Mouse (Mus musculus): ENCODE measurements at regions not wholly inside any gene's neighbourhood (a gene's known extent, or its start where the extent isn't known, plus 50 kb on each side); places are given as distances from the start of the nearest gene placed in this dataset.
A peak's percentile ranks its signal among the peaks of the same experiment; 100 is the strongest.

GRCm38 (mm10) chr6:95769808-95770207 is 51.2 kb upstream of the Suclg2 start:
- no peak overlapping the region for H3K27ac ChIP-seq (replicated peaks)
- H3K36me3 ChIP-seq, result no peaks in the 10 kb centered on the region
- no peak overlapping the region for H3K9ac ChIP-seq (replicated peaks)
- 74% methylated on average over 3 of the region's 3 CpGs for WGBS
- no peaks in the 10 kb centered on the region for H3K4me1 ChIP-seq
- no peak overlapping the region for H3K4me2 ChIP-seq
- ATAC-seq (ENCODE audit: low FRiP score), result no peak
- no peaks in the 10 kb centered on the region for H3K9me3 ChIP-seq (replicated peaks)
- no peaks in the 10 kb centered on the region for H3K27me3 ChIP-seq (replicated peaks)
- H3K4me3 ChIP-seq (replicated peaks), result no peak overlapping the region

DNA sequence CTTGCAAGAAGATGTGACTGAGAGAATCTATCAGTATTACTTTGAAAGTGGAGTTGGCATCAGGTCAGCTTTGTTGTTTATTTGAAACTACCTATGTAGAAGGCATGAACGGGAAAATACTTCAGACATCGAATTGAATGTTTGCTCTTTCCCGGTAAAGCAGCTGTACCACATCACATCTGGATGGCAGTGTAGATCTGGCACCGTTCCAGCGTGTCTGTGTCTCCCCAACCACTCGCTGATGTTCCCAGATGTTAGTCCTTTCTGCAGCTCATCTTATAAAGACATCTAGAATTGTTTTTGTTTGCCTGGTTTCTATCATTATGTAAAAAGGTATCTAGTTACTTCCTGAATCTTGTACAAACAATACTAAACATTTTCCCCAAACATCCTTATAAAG is 83.1 kb upstream of the Suclg2 start:
- no peak for ATAC-seq (ENCODE audit: low FRiP score)
- no peak overlapping the region for H3K9ac ChIP-seq (replicated peaks)
- 74% methylated on average over 6 of the region's 6 CpGs for WGBS

GRCm38 (mm10) chr6:95841502-95841901 is 122.9 kb upstream of the Suclg2 start:
- 78% methylated on average over 3 of the region's 3 CpGs for WGBS
- ATAC-seq (ENCODE audit: low FRiP score), result no peak
- Histone ChIP-seq H3K4me2 (no peak overlapping the region), H3K4me1 (no peaks in the 10 kb centered on the region), H3K36me3 (no peaks in the 10 kb centered on the region), H3K9me3 (replicated peaks) (0 out of 2 replicates have a peak, but pooled peaks cover 3% of the 10 kb centered on the region), H3K4me3 (replicated peaks) (no peak overlapping the region), H3K27ac (replicated peaks) (no peak overlapping the region), H3K27me3 (replicated peaks) (no peaks in the 10 kb centered on the region), H3K9ac (replicated peaks) (no peak overlapping the region)

More for the DNA sequence above, 83.1 kb upstream of the Suclg2 start:
- H3K36me3 ChIP-seq, result no peaks in the 10 kb centered on the region
- H3K4me1 ChIP-seq, result no peaks in the 10 kb centered on the region
- no peaks in the 10 kb centered on the region for H3K9me3 ChIP-seq (replicated peaks)
- H3K4me2 ChIP-seq, result no peak overlapping the region
- no peak overlapping the region for H3K27ac ChIP-seq (replicated peaks)
- H3K27me3 ChIP-seq (replicated peaks), result no peaks in the 10 kb centered on the region
- H3K4me3 ChIP-seq (replicated peaks), result no peak overlapping the region

DNA sequence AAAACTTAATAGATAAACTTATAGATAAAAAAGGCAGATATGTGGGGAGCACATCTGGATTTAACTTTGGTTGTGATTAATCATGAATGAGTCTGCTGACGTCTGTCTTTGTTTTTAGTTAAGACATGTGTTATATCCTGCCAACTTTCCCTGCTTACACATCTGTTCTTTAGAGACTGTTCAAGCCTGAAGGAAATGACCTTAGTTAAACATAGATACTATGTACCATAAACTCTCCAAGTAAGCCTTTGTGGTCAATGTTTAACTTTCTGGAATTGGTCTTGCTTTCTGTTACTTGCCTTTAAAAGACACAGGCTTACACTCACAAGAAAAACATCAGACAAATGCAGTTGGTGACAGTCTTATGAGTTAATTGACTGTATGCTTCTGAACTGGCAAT is 127.9 kb upstream of the Suclg2 start:
- Histone ChIP-seq H3K9me3 (replicated peaks) (0 out of 2 replicates have a peak, but pooled peaks cover 3% of the 10 kb centered on the region), H3K4me3 (replicated peaks) (no peak overlapping the region), H3K9ac (replicated peaks) (no peak overlapping the region), H3K27me3 (replicated peaks) (no peaks in the 10 kb centered on the region), H3K4me1 (no peaks in the 10 kb centered on the region), H3K4me2 (no peak overlapping the region), H3K36me3 (no peaks in the 10 kb centered on the region), H3K27ac (replicated peaks) (no peak overlapping the region)
- no peak for ATAC-seq (ENCODE audit: low FRiP score)
- 83% methylated on average over 1 of the region's 1 CpGs for WGBS

DNA sequence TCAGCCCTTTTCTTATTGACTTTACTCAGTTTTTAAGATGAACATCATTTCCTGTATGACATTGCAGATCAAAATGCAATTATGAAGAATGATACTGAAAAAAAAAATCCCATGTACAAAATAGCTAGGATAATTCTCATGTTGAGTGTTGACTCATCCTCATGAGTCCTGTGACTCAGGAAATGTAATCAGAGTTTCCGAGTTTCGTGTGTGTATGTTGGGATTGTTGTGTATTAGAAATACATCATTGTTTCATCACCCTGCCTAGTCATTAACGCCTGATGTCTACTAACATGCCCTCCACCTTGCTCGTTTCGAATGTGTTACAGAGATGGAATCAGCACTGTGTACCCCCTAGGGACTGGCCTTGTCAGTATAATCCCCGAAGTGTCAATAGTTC is 156.9 kb upstream of the Suclg2 start:
- no peak for ATAC-seq (ENCODE audit: low FRiP score)
- H3K4me1 ChIP-seq, result no peaks in the 10 kb centered on the region
- no peak overlapping the region for H3K4me2 ChIP-seq
- no peaks in the 10 kb centered on the region for H3K36me3 ChIP-seq
- no peak overlapping the region for H3K9ac ChIP-seq (replicated peaks)
- H3K27me3 ChIP-seq (replicated peaks), result no peaks in the 10 kb centered on the region
- H3K27ac ChIP-seq (replicated peaks), result no peak overlapping the region
- 81% methylated on average over 6 of the region's 6 CpGs for WGBS
- H3K9me3 ChIP-seq (replicated peaks), result no peaks in the 10 kb centered on the region
- H3K4me3 ChIP-seq (replicated peaks), result no peak overlapping the region

- H3K9ac ChIP-seq (replicated peaks), result no peak overlapping the region
- H3K4me2 ChIP-seq, result no peak overlapping the region
- no peaks in the 10 kb centered on the region for H3K4me1 ChIP-seq
- no peak overlapping the region for H3K4me3 ChIP-seq (replicated peaks)
- H3K27ac ChIP-seq (replicated peaks), result no peak overlapping the region
- H3K9me3 ChIP-seq (replicated peaks), result no peaks in the 10 kb centered on the region
- no peaks in the 10 kb centered on the region for H3K36me3 ChIP-seq
- 58% methylated on average over 2 of the region's 2 CpGs for WGBS
- no peaks in the 10 kb centered on the region for H3K27me3 ChIP-seq (replicated peaks)
- no peak for ATAC-seq (ENCODE audit: low FRiP score)
Measured at GRCm38 (mm10) chr6:95876320-95876719, 157.7 kb upstream of the Suclg2 start.

DNA sequence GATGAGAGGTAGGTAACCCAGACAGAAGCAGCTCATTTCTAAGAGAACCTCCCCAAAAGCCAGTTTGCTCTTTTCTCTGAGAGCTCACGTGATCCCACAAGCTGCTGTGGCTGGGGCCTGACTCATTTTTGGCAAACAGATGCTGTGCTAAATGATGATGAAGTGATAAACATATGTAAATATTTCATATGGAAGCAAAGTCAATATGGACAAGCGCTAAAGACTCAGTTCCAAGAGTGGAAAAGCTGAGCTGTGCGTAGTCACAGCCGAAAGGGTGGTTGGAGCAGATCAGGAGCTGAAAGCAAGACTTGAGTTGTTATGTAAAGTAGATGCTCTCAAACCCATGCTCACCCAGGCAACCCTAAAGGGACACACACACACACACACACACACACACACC is 168.0 kb upstream of the Suclg2 start:
- no peak overlapping the region for H3K4me3 ChIP-seq (replicated peaks)
- H3K4me1 ChIP-seq, result no peaks in the 10 kb centered on the region
- no peak overlapping the region for H3K4me2 ChIP-seq
- no peaks in the 10 kb centered on the region for H3K9me3 ChIP-seq (replicated peaks)
- H3K27ac ChIP-seq (replicated peaks), result no peak overlapping the region
- H3K9ac ChIP-seq (replicated peaks), result no peak overlapping the region
- ATAC-seq (ENCODE audit: low FRiP score), result no peak
- WGBS, result 91% methylated on average over 4 of the region's 4 CpGs
- no peaks in the 10 kb centered on the region for H3K36me3 ChIP-seq
- H3K27me3 ChIP-seq (replicated peaks), result no peaks in the 10 kb centered on the region

- Histone ChIP-seq H3K27ac (replicated peaks) (no peak overlapping the region), H3K4me1 (peaks cover 8% of the 10 kb centered on the region; the same call in 1 of the 2 replicates), H3K4me3 (replicated peaks) (no peak overlapping the region), H3K4me2 (no peak overlapping the region), H3K9me3 (replicated peaks) (no peaks in the 10 kb centered on the region), H3K36me3 (no peaks in the 10 kb centered on the region), H3K9ac (replicated peaks) (no peak overlapping the region), H3K27me3 (replicated peaks) (no peaks in the 10 kb centered on the region)
- no peak for ATAC-seq (ENCODE audit: low FRiP score)
- WGBS, result 82% methylated on average over 2 of the region's 2 CpGs
Measured at GRCm38 (mm10) chr6:95902551-95902950, 184.0 kb upstream of the Suclg2 start.

- Histone ChIP-seq H3K4me2 (peak overlapping the region; percentile 22), H3K36me3 (no peaks in the 10 kb centered on the region), H3K4me3 (replicated peaks) (no peak overlapping the region), H3K27me3 (replicated peaks) (no peaks in the 10 kb centered on the region), H3K9me3 (replicated peaks) (no peaks in the 10 kb centered on the region), H3K4me1 (peaks cover 8% of the 10 kb centered on the region; the same call in 1 of the 2 replicates), H3K27ac (replicated peaks) (no peak overlapping the region), H3K9ac (replicated peaks) (no peak overlapping the region)
- 36% methylated on average over 10 of the region's 10 CpGs for WGBS
- ATAC-seq (ENCODE audit: low FRiP score), result no peak
Measured at GRCm38 (mm10) chr6:95904085-95904633, 185.6 kb upstream of the Suclg2 start.

- Histone ChIP-seq H3K27ac (replicated peaks) (no peak overlapping the region), H3K27me3 (replicated peaks) (no peaks in the 10 kb centered on the region), H3K36me3 (no peaks in the 10 kb centered on the region), H3K4me3 (replicated peaks) (no peak overlapping the region), H3K4me1 (peaks cover 8% of the 10 kb centered on the region; the same call in 1 of the 2 replicates), H3K9me3 (replicated peaks) (no peaks in the 10 kb centered on the region), H3K9ac (replicated peaks) (no peak overlapping the region), H3K4me2 (no peak overlapping the region)
- 81% methylated on average over 8 of the region's 8 CpGs for WGBS
- ATAC-seq (ENCODE audit: low FRiP score), result no peak
Measured at GRCm38 (mm10) chr6:95905057-95905456, 186.5 kb upstream of the Suclg2 start.

GRCm38 (mm10) chr6:95921737-95922136 is 191.2 kb upstream of the Fam19a1 start:
- no peak for ATAC-seq (ENCODE audit: low FRiP score)
- WGBS, result 8% methylated on average over 3 of the region's 3 CpGs
- no peak overlapping the region for H3K4me2 ChIP-seq
- H3K4me3 ChIP-seq (replicated peaks), result no peak overlapping the region
- no peaks in the 10 kb centered on the region for H3K9me3 ChIP-seq (replicated peaks)
- no peaks in the 10 kb centered on the region for H3K36me3 ChIP-seq
- H3K27me3 ChIP-seq (replicated peaks), result no peaks in the 10 kb centered on the region
- no peak overlapping the region for H3K27ac ChIP-seq (replicated peaks)
- no peaks in the 10 kb centered on the region for H3K4me1 ChIP-seq
- no peak overlapping the region for H3K9ac ChIP-seq (replicated peaks)

DNA sequence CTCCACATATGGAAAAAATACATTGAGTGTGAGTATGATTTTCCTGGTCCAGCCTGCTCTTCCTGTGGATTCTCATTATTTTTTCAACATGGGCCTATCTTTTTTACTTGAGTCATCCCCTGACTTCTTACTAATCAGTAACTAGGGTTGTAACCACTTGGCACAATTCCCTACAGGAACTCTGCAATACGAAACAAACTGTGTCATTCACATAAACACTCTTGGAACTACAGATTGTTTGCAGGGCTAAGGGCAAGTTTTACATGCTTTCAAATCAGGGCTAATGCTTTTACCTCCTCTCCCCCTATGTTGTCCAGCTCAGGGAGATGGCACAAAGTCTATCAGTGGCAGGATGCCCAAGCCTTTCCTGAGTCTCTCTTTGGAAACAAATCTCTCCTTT is 178.4 kb upstream of the Fam19a1 start:
- Histone ChIP-seq H3K4me1 (no peaks in the 10 kb centered on the region), H3K27ac (replicated peaks) (no peak overlapping the region), H3K4me3 (replicated peaks) (no peak overlapping the region), H3K36me3 (no peaks in the 10 kb centered on the region), H3K9ac (replicated peaks) (no peak overlapping the region), H3K27me3 (replicated peaks) (no peaks in the 10 kb centered on the region), H3K9me3 (replicated peaks) (no peaks in the 10 kb centered on the region), H3K4me2 (no peak overlapping the region)
- no peak for ATAC-seq (ENCODE audit: low FRiP score)
- WGBS, result 47% methylated on average over 1 of the region's 1 CpGs

DNA sequence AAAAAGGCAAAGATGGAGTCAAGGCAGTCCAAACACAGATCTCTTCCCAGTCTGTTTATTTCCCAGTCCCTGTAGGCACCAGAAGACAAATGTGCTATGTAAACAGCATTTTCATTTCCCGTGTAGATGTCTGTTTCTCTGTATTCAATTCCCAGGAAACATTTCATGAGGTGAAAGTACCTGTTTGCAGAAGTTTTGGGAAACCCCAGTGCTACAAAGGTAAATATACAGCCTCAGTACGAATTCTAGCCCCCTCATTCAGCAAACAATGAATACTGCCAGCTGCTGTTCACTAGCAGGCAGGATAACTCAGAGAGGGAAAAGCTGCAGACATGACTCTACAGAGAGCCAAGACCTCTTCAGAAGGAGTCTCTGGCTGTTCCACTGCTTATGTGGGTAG is 176.4 kb upstream of the Fam19a1 start:
- ATAC-seq (ENCODE audit: low FRiP score), result no peak
- Histone ChIP-seq H3K4me2 (no peak overlapping the region), H3K4me3 (replicated peaks) (no peak overlapping the region), H3K27me3 (replicated peaks) (no peaks in the 10 kb centered on the region), H3K36me3 (no peaks in the 10 kb centered on the region), H3K9me3 (replicated peaks) (no peaks in the 10 kb centered on the region), H3K27ac (replicated peaks) (no peak overlapping the region), H3K4me1 (no peaks in the 10 kb centered on the region), H3K9ac (replicated peaks) (no peak overlapping the region)
- 51% methylated on average over 2 of the region's 2 CpGs for WGBS

Measured in neural tube, embryonic 15.5 days (tissue).